Mouse (Mus musculus) embryo, embryonic 9.5 days (tissue): Measurements from ENCODE around the gene Ncbp3.

Experiments used
- DNase-seq: peaks from one replicate; pipeline ENCODE4 v3.0.0-alpha.2; 2017; ENCODE audit errors: extremely low spot score

Gene Ncbp3

DNA sequence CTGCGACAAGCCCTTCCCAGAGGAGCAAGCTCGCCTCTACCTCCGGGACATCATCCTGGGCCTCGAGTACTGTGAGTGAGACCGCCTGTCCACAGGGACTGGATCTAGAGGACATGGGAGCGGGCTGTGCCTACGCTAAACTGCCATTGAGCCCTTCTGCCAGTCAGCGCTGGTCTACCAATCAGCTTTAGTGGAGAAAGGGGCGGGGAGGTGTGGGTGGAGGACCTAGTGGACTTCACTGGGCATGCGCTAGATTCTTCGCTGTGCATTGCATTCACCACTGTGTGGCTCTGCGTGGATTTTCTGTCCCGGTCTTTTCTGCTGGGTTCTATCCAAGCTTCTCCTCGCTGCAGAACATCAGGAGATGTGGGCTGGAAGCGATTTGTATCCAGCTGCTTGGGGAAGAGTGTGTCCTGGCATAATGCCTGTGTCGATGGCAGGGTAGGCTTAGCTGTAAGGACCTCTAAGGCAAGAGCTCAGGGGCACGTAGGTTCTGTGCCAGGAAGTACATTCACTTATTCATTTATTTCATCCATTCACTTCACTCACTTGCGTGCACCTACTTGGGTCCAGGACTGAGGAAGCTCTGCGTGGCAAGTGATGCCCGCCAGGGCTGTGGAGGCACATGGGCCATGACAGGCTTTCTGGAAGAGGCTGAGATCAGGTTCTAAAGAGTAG lies 16.6 kb upstream of the Ncbp3 start:
- peak; percentile 83 for DNase-seq

DNA sequence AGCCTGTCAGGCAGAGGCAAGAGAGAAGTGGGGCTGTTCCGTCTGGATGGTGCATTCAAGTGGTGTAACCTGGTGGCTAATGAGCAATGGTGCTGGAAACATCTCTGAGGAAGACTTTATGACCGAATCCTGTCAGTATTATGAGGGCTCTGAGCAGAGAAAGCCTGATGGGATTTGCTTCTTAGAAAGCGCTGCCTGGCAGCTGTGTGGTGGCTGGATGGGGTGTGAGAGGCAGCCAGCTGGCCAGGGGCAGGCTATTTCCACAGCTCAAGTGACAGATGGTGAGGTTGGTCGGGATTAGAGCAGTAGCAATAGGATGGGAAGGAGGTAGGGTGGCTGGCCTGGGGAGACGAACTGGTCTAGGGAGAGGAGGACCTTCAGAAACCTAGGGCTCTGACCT lies 16.0 kb upstream of the Ncbp3 start:
- DNase-seq: no peak

DNA sequence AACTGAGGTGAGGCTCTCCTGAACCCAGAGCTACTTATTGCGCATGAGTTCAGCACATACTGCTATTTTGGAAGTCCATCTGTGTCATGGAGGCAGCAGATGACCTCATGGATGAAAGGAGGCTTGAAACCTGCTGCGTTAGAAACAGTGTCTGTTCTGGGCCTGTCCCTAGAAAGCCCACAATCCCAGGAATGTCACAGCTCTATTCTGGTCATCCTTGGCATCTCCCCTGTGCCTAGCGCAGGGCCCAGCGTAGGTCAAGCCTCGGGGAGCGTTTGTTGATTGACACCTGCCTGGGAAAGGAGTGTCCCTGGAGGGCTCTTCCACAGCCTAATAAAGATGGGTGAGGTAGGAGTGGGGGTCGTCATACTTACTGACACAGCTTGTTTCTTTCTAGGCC lies 11.5 kb upstream of the Ncbp3 start:
- DNase-seq: no peak

DNA sequence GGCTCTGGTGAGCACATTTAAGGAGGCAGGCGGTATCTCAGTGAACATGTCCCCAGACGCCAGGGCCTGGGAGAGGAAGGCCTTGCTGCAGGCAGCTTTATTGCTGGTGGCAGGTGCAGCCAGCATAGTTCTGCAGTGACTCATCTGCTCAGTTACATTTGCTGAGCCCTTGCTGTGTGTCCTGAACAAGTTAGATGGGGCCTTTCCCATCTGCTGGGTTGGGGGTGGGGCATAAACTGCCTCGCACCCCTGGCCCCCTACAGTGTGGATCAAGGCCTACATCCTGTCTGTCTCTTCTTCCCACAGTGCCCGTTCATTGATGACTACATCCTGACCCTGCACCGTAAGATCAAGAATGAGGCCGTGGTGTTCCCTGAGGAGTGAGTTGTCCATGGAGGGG lies 10.7 kb upstream of the Ncbp3 start:
- DNase-seq: no peak

DNA sequence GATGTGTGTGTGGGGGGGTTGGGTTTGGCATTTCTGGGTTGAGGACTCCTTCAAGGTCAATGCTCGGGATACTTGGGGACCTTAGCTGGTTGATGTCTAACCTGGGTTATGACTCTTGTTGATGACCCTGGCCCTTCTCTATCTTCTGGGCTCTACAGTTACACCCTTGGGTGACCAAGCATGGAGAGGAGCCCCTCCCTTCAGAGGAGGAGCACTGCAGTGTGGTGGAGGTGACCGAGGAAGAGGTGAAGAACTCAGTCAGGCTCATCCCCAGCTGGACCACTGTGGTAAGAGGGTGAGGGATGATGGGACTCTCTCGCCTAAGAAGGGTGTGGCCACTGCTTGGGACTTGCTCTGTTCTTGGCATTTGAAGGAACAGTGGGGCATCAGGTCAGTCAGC lies 9.9 kb upstream of the Ncbp3 start:
- no peak for DNase-seq

DNA sequence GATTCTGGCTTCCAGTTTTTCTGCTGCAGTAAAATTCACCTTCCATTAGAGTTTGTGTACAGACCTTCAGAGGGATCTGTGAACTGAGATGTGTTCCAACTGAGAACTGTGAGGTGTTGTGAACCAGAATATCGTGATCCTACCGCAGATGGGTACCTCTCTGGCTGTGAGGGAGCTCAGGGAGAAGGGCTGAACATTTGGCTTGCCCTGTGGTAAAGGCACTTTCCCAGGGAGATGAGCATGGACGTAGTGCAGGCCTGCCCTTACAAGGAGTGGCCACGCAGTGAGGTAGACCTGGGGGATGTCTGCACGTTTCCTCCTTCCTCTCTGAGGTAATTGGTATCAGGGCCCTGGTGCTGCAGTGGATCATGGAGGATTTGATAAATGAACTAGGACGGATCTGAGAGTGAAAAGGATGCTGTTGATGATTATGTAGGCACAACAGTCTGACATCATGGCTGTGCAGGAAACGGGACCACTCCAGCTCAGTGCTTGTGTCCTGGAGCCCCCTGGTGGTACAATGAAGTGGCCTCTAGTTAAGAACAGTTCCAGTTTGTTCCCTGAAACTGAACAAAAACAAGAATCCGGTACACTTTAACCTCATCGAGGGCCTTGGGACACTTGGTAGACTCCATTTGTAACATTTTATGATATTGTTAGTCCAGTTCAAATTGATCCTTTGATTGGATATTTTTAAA lies 8.3 kb upstream of the Ncbp3 start:
- peak; percentile 71 for DNase-seq

DNA sequence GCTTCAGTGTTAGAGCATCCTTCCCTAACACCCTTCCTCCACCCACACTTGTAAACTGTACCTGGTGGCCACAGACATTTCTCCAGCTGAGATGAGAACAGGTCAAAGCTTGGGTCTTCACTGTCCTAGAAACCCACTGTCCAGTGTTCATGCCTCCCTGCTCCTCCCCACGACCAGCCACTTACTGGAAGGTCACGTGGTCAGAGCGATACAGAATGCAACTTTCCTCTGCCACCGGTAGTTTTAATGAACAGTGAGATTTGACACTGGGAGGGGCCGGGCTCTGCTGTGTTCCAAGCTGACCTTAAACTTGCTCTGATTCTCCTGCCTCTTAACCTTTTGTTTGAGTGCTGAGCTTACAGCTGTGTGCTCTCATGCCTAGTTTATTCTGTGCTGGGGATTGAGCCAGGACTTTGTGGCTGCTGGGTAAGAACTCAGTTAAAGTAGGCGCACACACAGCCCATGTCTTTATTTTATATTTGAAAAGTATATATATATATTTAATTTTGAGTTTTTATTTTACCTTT lies 3.3 kb upstream of the Ncbp3 start:
- no peak for DNase-seq

DNA sequence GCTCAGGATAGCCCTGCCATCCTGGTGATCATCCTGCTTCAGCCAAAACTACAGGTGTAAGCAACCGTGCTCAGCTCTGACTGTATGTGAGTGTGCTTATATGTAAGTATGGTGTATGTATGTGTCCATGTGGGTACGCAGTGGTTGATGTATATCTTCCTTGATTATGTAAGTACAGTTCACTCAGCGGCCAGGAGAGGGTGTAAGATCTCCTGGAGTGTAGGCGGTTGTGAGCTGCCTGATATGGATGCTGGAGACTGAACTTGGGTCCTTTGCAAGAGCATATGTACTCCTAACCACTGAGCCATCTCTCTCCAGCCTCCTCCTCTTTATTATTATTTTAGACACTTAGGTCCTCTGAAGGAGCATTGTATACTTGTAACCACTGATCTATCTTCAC lies 2.8 kb upstream of the Ncbp3 start:
- DNase-seq: no peak

DNA sequence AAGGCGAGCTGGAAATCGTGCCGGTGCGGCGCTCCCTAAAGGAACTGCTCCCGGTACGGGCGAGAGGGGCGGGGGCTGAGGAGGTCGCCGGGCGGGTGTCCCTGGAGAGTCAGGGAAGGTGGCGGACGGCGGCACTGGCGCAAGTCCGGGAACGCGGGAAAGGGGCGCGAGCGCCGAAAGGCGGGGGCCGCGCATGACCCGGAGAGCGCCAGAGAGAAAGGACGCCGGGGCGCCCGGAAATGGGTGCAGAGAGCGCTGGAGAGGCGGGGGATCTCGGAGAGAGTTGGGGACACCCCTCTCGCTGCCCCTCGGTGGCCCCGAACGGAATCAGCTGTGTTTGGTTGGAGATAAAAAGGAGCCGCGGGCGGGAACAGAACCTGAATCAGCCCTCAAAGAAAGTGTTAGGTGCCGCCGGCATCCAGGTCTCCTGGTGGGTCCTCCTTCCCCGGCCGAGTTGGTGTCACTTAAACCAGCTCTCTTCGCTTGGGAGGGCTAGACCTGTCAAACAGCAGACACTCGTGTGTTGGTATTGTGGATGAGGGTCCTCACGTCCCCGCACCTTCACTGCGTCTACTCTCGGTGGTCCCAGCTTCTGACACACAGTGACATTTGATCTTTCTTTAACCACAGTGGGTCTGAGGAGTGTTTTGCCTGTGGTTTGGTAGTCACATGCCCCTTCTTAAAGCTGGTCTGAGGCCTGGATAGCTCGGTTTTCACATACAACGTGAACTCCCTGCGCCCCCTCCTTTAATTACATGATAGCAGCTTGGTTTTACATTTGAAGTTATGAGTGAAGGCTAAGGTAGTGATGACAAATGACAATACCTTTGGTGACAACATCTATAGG lies 670 bp downstream of the Ncbp3 start:
- no peak for DNase-seq

DNA sequence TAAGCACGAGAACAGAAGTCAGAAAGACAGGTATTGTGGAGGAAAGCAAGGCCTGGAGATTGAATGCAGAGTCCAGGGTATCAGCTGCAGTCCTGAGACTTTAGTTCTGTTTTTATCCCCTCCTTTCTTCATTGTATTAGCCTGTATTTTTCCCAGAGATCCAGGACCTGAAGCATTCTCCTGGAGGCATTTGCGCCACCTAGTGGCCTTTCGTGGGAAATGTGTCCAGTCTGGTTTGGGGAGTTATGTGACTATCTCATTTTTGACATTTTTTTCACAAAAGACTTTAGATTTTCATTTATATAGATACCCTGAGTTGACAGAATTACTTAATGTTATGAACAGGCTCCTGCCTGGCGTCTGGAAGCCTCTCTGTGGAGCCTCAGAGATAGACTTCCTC lies 1.8 kb downstream of the Ncbp3 start:
- peak; percentile 77 for DNase-seq

DNA sequence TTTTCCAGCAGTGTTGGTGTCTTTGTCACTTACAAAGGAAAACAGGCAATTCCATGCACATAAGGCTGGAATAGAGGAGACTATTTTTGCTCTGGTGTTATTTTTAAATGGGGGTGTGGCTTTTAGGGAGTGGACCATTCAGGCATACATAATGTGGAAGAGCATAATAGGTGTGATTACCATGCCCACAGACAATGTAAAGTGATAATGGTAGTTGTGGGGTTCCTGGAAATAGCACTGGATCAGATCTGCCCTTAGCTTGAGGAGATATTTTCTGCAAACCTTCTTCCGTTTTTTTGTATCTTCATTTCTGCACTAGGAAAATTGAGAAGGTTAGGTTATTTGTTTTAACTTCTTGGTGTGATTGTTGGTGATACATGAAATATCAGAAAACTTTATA lies 5.2 kb downstream of the Ncbp3 start:
- no peak for DNase-seq

DNA sequence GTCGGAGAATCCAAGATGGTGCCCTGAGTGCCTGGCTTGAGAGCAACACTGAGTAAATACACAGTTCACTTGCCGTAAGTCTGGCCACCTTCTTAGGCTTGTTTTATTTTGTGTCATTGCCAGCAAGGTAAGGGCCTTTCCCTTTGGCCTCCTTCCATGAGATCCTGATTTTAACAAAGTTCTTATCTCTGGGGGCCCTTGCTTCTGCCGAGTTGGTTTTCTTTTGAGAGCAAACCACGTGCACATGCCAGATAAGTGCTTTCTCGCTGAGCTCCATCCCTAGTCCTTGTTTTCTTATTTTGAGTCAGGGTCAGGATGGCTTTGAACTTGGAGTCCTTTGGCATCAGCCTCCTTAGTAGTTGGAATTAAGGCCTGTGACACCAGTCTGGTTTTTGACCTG lies 10.1 kb downstream of the Ncbp3 start:
- no peak for DNase-seq

DNA sequence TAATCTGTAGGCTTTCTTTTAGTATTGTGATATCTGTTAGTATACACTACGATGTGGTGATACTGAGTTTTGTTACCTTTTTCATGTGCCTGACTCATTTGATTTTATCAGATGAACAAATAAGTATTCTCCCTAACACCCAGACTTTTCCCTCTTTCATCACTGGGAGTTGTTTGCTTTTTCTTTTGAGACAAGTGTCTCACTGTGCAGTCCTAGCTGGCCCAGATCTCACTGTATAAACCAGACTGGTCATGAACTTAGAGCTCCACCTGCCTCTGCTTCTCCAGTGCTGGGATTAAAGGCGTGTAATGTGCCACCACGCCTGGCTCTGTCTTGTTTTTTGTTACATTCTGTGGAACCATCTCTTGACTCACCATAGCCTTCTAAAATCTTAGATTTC lies 12.0 kb downstream of the Ncbp3 start:
- no peak for DNase-seq

DNA sequence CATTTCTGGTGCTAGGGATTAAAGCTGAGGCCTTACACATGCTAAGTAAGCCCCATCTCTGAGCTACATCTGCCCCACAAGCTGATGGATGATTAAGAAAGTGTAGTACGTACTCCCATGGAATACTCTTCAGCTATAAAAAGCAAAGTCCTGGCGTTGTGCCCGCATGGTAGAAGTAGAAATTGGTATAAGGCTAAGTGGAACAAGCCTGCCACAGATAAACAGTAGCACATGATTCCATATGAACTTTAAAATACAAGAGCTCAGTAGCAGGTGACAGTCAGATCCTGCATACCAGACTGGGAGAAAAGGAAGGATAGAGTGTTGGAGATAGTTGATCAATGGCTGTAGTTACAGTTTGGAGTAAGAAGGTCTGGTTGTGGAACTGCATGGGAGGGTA lies 13.8 kb downstream of the Ncbp3 start:
- no peak for DNase-seq

DNA sequence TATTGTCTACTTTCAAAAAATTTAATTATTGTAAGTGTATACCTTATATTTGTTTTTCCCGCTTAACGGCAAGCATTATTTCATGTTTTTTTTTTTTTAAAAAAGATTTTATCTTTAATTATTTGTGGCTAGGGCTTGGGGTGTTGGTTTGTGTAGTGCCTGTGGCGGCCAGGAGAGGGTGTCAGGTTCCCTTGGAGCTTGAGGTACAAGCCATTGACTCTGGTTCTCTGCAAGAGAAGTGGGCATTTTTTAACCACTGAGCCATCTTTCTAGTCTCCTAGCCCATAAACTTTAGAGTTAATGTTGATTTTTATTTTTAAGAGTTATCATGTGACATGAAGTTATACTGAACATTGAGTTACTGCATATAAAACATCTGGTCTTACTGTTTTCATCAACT lies 24.3 kb downstream of the Ncbp3 start:
- no peak for DNase-seq

DNA sequence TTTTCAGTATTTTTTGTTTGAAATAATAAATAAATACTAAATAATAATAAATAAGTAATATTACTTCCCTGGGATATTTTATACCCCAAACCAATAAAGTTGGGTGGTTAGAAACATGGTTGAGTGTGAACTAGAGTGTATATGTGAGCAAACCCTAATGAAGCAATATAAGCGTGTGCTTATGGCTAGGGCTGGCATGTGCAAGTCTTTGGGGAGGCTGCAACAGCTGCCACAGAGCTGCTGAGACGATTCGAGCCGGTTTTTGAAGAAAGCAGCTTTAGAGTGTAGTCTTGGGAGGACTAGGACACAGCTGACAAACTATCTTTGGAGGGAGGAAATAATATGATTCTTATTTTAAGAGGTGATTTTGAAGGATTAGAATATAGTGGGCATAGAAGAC lies 28.7 kb downstream of the Ncbp3 start:
- no peak for DNase-seq

DNA sequence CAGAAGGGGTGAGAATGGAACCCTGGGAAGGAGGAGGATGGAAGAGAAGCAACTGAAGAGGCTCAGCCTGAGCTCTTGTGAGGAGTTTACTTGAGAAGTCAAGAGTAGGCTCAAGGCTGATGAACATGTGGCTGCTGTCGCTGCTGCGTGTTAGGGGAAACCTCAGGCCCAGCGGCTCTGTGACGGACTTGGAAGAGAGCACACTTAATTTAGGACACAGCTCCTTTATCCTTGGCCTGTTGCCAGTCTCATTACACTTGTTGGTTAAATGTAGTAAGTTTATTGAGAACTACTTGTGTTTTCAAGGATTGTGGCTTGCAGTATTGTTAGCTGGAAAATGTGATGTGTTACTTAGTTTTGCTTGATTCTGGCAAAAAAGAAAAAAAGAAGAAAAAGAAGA lies 29.1 kb downstream of the Ncbp3 start:
- DNase-seq: no peak

DNA sequence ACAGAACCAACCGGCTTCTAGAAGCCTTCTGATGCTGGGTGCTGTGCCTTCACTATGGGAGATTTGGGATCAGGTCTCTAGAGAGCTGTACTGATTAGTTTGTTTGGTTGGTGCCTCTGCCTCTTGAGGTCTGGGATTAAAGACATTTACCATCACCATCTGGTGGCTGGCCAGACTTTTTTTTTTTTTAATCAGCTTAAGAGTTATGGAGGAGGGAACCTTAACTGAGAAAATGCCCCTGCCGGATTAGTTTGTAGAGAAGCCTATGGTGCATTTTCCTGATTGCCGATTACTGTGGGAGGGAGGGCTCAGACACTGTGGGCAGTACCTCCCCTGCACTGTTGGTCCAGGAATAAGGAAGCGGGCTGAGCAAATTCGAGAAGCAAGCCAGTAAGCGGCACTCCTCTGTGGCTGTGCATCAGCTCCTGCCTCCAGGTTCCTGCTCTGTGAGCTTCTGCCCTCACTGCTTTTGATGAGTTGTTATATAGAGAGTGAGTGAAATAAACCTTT lies 29.7 kb downstream of the Ncbp3 start:
- DNase-seq: no peak

DNA sequence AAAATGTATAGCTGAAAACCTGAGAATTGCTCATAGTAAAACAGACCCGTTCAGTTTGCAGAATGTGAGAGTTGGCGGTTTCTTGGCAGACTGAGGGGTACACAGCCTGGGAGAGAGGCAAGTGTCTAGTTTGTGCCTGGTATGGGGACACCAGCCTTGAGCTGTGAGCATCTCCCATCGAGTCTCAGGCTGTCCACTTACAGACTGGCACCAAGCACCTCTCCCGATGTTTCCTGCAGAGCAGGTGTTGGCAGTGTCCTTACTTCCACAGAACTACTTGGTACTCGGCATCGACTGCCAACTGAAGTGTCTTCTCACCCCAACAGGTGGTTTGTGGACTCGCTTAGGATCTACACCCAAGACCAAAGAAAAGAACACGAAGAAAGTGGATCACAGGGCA lies 31.0 kb downstream of the Ncbp3 start:
- DNase-seq: no peak

DNA sequence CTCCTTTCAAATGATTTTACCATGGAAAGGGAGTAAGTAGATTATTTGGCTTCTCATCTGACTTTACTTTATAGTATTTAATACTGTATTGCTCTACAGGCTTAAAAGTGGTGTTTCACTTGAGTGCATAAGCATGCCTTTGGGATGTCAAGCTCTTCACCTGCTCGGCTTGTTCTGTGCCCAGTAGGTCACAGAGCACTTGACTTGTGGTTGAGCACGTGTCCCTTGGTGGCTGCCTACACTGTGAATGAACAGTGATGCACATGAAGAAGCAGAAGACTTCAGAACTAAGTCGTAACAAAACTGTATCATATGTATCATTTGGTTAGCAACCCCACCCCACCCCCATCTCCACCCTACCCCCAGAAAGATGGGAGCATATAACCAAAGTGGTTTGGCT lies 32.7 kb downstream of the Ncbp3 start:
- no peak for DNase-seq

DNA sequence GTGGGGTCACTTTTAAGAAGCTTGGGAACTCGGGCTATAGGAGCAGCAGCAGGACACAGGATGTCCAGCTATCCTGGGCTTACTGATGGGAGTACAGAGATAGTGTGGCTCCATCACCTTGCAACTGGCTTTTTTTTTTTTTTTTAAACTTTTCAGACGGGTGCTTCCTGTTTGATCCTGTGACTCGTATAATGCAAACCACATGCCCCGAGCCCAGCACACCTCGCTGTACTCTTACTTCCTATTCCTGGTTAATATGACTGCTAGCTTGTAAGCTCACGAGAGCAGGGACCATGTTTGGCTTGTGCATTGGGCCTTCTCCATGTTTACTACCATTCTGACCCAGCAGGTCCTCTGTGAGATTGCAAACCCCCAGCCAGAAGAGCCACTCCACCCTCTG lies 36.7 kb downstream of the Ncbp3 start:
- no peak for DNase-seq

DNA sequence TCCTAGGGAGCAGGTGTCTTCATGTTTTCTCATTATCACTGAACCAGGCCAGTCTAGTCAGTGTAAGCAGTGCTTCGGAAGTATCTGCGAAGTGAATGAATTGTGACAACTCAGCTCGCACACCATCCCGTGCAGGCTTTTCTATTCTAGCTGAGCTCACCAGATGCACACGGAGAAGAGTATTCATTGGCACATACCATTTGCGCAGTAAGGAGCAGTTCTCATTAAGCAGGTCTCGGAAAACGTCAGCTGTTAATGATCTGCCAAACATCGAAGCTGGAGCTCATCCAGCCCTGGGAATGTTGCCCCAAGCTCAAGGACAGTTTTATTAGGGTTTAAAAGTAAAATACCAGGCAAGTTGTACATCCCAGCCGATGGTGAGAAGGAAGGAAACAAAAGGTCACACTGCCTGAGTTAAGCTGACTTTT lies 37.2 kb downstream of the Ncbp3 start:
- no peak for DNase-seq
